Mouse (Mus musculus): ENCODE results near the gene Cldn13. TPM values are rescaled to one million over a fixed set of nuclear protein-coding genes. Genes with fewer than 3 reads are reported as not detected.

The Cldn13 gene
- polyA plus RNA-seq, 1 experiment from 2014 or later, result 0.22 TPM

GRCm38 (mm10) chr5:134873034-134873433, 42.3 kb downstream of the Cldn13 start:
- DNase-seq (ENCODE audit: low spot score) (no peak), ATAC-seq (no peak)
- 87% methylated on average over 8 of the region's 8 CpGs for WGBS

GRCm38 (mm10) chr5:134872597-134872996, 42.7 kb downstream of the Cldn13 start:
- H3K36me3 ChIP-seq (ENCODE audit: control insufficient read depth, insufficient read depth, low read length), result no peaks in the 10 kb centered on the region
- H3K4me1 ChIP-seq (ENCODE audit: control insufficient read depth, insufficient read depth, low read length), result no peaks in the 10 kb centered on the region
- 73% methylated on average over 5 of the region's 5 CpGs for WGBS
- no peak overlapping the region for H3K9ac ChIP-seq (ENCODE audit: low read length)
- no peak overlapping the region for H3K4me2 ChIP-seq (ENCODE audit: low read length)
- H3K4me3 ChIP-seq (ENCODE audit: low read depth, low read length), result no peak overlapping the region
- no peak for DNase-seq (ENCODE audit: low spot score)
- no peak overlapping the region for H3K27ac ChIP-seq (ENCODE audit: low read depth, low read length)
- H3K9me3 ChIP-seq (replicated peaks; ENCODE audit: control insufficient read depth, low read length), result no peaks in the 10 kb centered on the region
- H3K27me3 ChIP-seq (replicated peaks; ENCODE audit: control insufficient read depth, insufficient read depth, low read length), result no peaks in the 10 kb centered on the region
- ATAC-seq, result no peak

More at GRCm38 (mm10) chr5:134873034-134873433, 42.3 kb downstream of the Cldn13 start:
- H3K27ac ChIP-seq (ENCODE audit: low read depth, low read length), result no peak overlapping the region
- no peak overlapping the region for H3K9ac ChIP-seq (ENCODE audit: low read length)
- no peaks in the 10 kb centered on the region for H3K27me3 ChIP-seq (replicated peaks; ENCODE audit: control insufficient read depth, insufficient read depth, low read length)
- no peaks in the 10 kb centered on the region for H3K9me3 ChIP-seq (replicated peaks; ENCODE audit: control insufficient read depth, low read length)
- no peak overlapping the region for H3K4me3 ChIP-seq (ENCODE audit: low read depth, low read length)
- no peak overlapping the region for H3K4me2 ChIP-seq (ENCODE audit: low read length)
- H3K4me1 ChIP-seq (ENCODE audit: control insufficient read depth, insufficient read depth, low read length), result no peaks in the 10 kb centered on the region
- H3K36me3 ChIP-seq (ENCODE audit: control insufficient read depth, insufficient read depth, low read length), result no peaks in the 10 kb centered on the region

GRCm38 (mm10) chr5:134868506-134868905, 46.8 kb downstream of the Cldn13 start:
- Histone ChIP-seq H3K9me3 (replicated peaks; ENCODE audit: control insufficient read depth, low read length) (no peaks in the 10 kb centered on the region), H3K4me2 (ENCODE audit: low read length) (no peak overlapping the region), H3K4me1 (ENCODE audit: control insufficient read depth, insufficient read depth, low read length) (no peaks in the 10 kb centered on the region), H3K27ac (ENCODE audit: low read depth, low read length) (no peak overlapping the region), H3K36me3 (ENCODE audit: control insufficient read depth, insufficient read depth, low read length) (no peaks in the 10 kb centered on the region), H3K27me3 (replicated peaks; ENCODE audit: control insufficient read depth, insufficient read depth, low read length) (no peaks in the 10 kb centered on the region), H3K4me3 (ENCODE audit: low read depth, low read length) (no peak overlapping the region), H3K9ac (ENCODE audit: low read length) (no peak overlapping the region)
- 82% methylated on average over 5 of the region's 5 CpGs for WGBS
- DNase-seq (ENCODE audit: low spot score) (no peak), ATAC-seq (no peak)

- no peak overlapping the region for H3K27ac ChIP-seq (ENCODE audit: low read depth, low read length)
- no peak overlapping the region for H3K4me3 ChIP-seq (ENCODE audit: low read depth, low read length)
- no peak for ATAC-seq
- H3K9me3 ChIP-seq (replicated peaks; ENCODE audit: control insufficient read depth, low read length), result no peaks in the 10 kb centered on the region
- H3K4me2 ChIP-seq (ENCODE audit: low read length), result no peak overlapping the region
- H3K27me3 ChIP-seq (replicated peaks; ENCODE audit: control insufficient read depth, insufficient read depth, low read length), result no peaks in the 10 kb centered on the region
- 71% methylated on average over 18 of the region's 18 CpGs for WGBS
- H3K9ac ChIP-seq (ENCODE audit: low read length), result no peak overlapping the region
- no peak for DNase-seq (ENCODE audit: low spot score)
- H3K4me1 ChIP-seq (ENCODE audit: control insufficient read depth, insufficient read depth, low read length), result no peaks in the 10 kb centered on the region
- no peaks in the 10 kb centered on the region for H3K36me3 ChIP-seq (ENCODE audit: control insufficient read depth, insufficient read depth, low read length)
Measured at GRCm38 (mm10) chr5:134867320-134868144, 47.8 kb downstream of the Cldn13 start.

- Histone ChIP-seq H3K4me2 (ENCODE audit: low read length) (no peak overlapping the region), H3K36me3 (ENCODE audit: control insufficient read depth, insufficient read depth, low read length) (no peaks in the 10 kb centered on the region), H3K27ac (ENCODE audit: low read depth, low read length) (no peak overlapping the region), H3K4me1 (ENCODE audit: control insufficient read depth, insufficient read depth, low read length) (no peaks in the 10 kb centered on the region), H3K27me3 (replicated peaks; ENCODE audit: control insufficient read depth, insufficient read depth, low read length) (no peaks in the 10 kb centered on the region), H3K9me3 (replicated peaks; ENCODE audit: control insufficient read depth, low read length) (no peaks in the 10 kb centered on the region), H3K4me3 (ENCODE audit: low read depth, low read length) (no peak overlapping the region), H3K9ac (ENCODE audit: low read length) (no peak overlapping the region)
- ATAC-seq, result no peak
- 65% methylated on average over 8 of the region's 8 CpGs for WGBS
- no peak for DNase-seq (ENCODE audit: low spot score)
Measured at GRCm38 (mm10) chr5:134865158-134865557, 50.2 kb downstream of the Cldn13 start.

Other genes starting within 250 kb of the Cldn13 start
- 14.0 and 16.4 TPM in 2 replicates for gene Limk1, start 226.9 kb downstream of the Cldn13 start, polyA plus RNA-seq (2014; fragmentation: Nextera tagmentation; extraction: Ambion mirVana)
- 4.1 and 6.0 TPM in 2 replicates for gene Eln, start 168.2 kb downstream of the Cldn13 start, polyA plus RNA-seq (2014; fragmentation: Nextera tagmentation; extraction: Ambion mirVana)
- not detected in 2 replicates for gene Tmem270, start 8.8 kb downstream of the Cldn13 start, polyA plus RNA-seq (2014; fragmentation: Nextera tagmentation; extraction: Ambion mirVana)
- gene Mettl27, start 16.8 kb upstream of the Cldn13 start, polyA plus RNA-seq (2014; fragmentation: Nextera tagmentation; extraction: Ambion mirVana), result 6.3 and 9.4 TPM in 2 replicates
- not detected in 2 replicates for gene Cldn4, start 31.4 kb upstream of the Cldn13 start, polyA plus RNA-seq (2014; fragmentation: Nextera tagmentation; extraction: Ambion mirVana)
- 5.9 and 9.0 TPM in 2 replicates for gene Cldn3, start 70.7 kb upstream of the Cldn13 start, polyA plus RNA-seq (2014; fragmentation: Nextera tagmentation; extraction: Ambion mirVana)
- 66.9 and 70.7 TPM in 2 replicates for gene Abhd11, start 93.6 kb upstream of the Cldn13 start, polyA plus RNA-seq (2014; fragmentation: Nextera tagmentation; extraction: Ambion mirVana)
- 57.0 and 78.5 TPM in 2 replicates for gene Stx1a, start 108.0 kb upstream of the Cldn13 start, polyA plus RNA-seq (2014; fragmentation: Nextera tagmentation; extraction: Ambion mirVana)
- gene Dnajc30, start 148.7 kb upstream of the Cldn13 start, polyA plus RNA-seq (2014; fragmentation: Nextera tagmentation; extraction: Ambion mirVana), result 36.3 and 38.8 TPM in 2 replicates
- gene Bud23, start 149.4 kb upstream of the Cldn13 start, polyA plus RNA-seq (2014; fragmentation: Nextera tagmentation; extraction: Ambion mirVana), result 89.1 and 92.7 TPM in 2 replicates
- 25.0 and 28.9 TPM in 2 replicates for gene Vps37d, start 162.7 kb upstream of the Cldn13 start, polyA plus RNA-seq (2014; fragmentation: Nextera tagmentation; extraction: Ambion mirVana)
- 0.36 and 0.64 TPM in 2 replicates for gene Mlxipl, start 174.4 kb upstream of the Cldn13 start, polyA plus RNA-seq (2014; fragmentation: Nextera tagmentation; extraction: Ambion mirVana)
- 16.3 and 17.4 TPM in 2 replicates for gene Tbl2, start 234.1 kb upstream of the Cldn13 start, polyA plus RNA-seq (2014; fragmentation: Nextera tagmentation; extraction: Ambion mirVana)

All from forebrain, embryonic 14.5 days (tissue).